Mouse (Mus musculus) neural tube, embryonic 13.5 days (tissue): Measurements from ENCODE around the gene Flt3. TPM values are rescaled to one million over a fixed set of nuclear protein-coding genes. Genes with fewer than 3 reads are reported as not detected.

ENCODE experiments used
- ATAC-seq: fragments of 200-750 bp; cut with Nextera tagmentation; 2 replicates; pipeline ENCODE4 v1.8.0; 2017; ENCODE audit warnings: low read depth, mild to moderate bottlenecking, moderate TSS enrichment, moderate library complexity
- H3K27ac ChIP-seq: fragments of 300-500 bp; sonication (generic); replicated peaks from 2 replicates; pipeline ENCODE4 v1.5.1; 2015; ENCODE audit warnings: moderate library complexity, mild to moderate bottlenecking, inconsistent platforms
- H3K27me3 ChIP-seq: fragments of 300-500 bp; sonication (generic); 2 replicates; pipeline ENCODE4 v1.6.1; 2015; ENCODE audit warnings: mild to moderate bottlenecking, inconsistent platforms
- H3K36me3 ChIP-seq: fragments of 300-500 bp; sonication (generic); 2 replicates; pipeline ENCODE4 v1.6.1; 2015; ENCODE audit warnings: mild to moderate bottlenecking, inconsistent platforms
- H3K4me1 ChIP-seq: fragments of 300-500 bp; sonication (generic); replicated peaks from 2 replicates; pipeline ENCODE4 v1.6.1; 2015; ENCODE audit warnings: inconsistent platforms
- H3K4me2 ChIP-seq: fragments of 300-500 bp; sonication (generic); 2 replicates; pipeline ENCODE4 v1.6.1; 2015; ENCODE audit warnings: inconsistent platforms, mild to moderate bottlenecking, moderate library complexity
- H3K4me3 ChIP-seq: fragments of 300-500 bp; sonication (generic); 2 replicates; pipeline ENCODE4 v1.5.1; 2015; ENCODE audit warnings: mild to moderate bottlenecking, inconsistent platforms
- H3K9ac ChIP-seq: fragments of 300-500 bp; sonication (generic); 2 replicates; pipeline ENCODE4 v1.6.1; 2015; ENCODE audit warnings: moderate library complexity, mild to moderate bottlenecking, inconsistent platforms
- H3K9me3 ChIP-seq: fragments of 300-500 bp; sonication (generic); 2 replicates; pipeline ENCODE4 v1.6.1; 2016; ENCODE audit warnings: inconsistent platforms
- WGBS: fragments of 180-500 bp; shearing (Covaris S2); methylation state at CpG from one replicate; pipeline ENCODE4 v1.1.7; 2015; 5-methylcytosine and 5-hydroxymethylcytosine counted together
- microRNA-seq: library from miRNA; unstranded; fragments of <30 nt; microRNA quantifications from one replicate; pipeline ENCODE4, GENCODE M21; 2016
- polyA plus RNA-seq: library from polyadenylated mRNA; unstranded; fragments of >200 nt; fragmentation: Nextera tagmentation; extraction: Ambion mirVana; gene quantifications from 2 replicates; pipeline ENCODE4 v1.2.1, GENCODE M21; 2015

Gene Flt3
- polyA plus RNA-seq, 1 experiment from 2014 or later, result 0.64 TPM

DNA sequence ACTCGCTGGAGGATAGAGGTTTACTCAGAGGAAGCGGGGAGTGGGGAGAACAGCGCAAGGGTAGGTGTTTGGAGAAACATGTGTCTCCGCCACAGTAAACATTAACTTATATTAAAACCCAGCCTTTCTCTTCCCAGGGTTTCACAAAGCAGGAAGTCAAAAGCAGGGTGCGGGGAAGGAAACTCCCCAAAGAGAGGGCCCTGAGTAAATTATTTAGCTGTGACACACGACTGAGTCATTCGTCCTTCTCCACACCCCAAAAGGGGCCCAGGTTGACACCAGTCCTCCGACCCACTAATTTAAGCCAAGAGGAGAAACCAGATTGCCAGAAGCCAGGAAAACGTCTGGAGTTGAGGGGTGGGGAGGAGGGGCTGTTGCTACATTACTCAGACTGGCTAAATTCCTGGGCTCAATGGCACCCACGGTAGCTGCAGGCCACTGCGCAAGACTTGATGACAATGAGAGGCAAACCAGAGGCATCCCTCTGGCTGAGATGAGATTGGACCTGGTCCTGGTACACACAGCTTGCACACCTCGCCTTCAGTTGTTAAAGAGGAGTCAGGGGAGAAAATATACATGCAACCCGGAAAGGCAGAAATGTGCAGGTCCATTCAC lies 107.7 kb downstream of the Flt3 start:
- no peaks in the 10 kb centered on the region for H3K4me1 ChIP-seq
- H3K27ac ChIP-seq, result no peak overlapping the region
- no peak overlapping the region for H3K4me3 ChIP-seq
- peaks cover 63% of the 10 kb centered on the region for H3K27me3 ChIP-seq
- no peak overlapping the region for H3K9ac ChIP-seq
- H3K36me3 ChIP-seq, result no peaks in the 10 kb centered on the region
- 49% methylated on average over 13 of the region's 13 CpGs for WGBS
- ATAC-seq, result no peak
- no peak overlapping the region for H3K4me2 ChIP-seq
- 0 out of 2 replicates have a peak, but pooled peaks cover 3% of the 10 kb centered on the region for H3K9me3 ChIP-seq

DNA sequence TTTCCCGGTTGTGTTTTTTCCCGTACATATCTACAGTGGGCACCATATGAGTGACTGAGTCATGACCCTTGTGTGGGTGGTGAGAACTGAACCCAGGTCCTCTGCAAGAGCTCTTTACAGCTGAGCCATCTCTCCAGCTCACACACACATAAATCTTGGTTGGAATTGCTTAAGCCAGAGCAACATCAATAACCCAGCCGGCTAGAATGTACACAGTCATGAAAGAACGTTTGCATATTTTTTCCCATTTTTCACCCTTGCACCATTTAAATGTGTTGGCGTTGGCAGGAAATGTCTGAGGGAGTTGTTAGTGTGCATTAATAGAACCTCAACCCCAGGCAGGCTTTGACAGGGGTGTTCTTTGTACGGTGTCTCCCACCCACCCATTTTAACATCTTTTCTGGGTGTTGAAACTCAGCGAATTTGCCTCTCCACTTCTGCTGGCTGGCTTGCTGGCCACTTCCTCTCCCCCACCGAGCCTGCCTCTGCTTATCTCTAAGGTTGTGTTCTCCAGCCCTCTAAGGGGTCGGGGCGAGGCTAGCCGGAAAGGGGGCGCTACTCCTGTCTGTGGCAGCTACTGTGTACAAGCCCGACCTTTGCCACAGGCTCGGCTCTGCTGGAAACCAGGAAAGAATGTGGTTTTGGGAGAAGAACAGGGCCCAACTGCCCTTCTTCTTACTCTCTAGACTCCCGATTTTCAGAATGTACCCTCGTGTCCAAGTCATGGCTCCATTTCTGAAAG lies 108.4 kb downstream of the Flt3 start:
- H3K27me3 ChIP-seq, result peaks cover 57% of the 10 kb centered on the region

DNA sequence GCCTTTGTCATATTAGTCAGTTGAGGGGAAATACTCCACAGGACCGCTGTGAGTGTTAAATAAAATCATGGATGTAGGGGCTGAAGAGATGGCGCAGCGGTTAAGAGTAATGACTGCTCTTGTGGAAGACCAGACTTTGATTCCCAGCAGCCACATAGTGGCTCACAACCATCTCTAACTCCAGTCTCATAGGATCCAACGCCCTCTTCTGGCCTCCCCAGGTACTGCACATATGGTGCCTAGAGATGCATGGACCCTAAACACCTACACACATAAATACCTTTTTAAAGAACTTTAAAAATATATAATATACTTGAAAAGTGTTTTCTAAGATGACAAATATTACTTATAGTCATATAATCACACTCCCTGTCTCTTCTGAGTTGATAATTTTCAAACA lies 115.9 kb downstream of the Flt3 start:
- H3K27me3 ChIP-seq, result peaks cover 39% of the 10 kb centered on the region
- H3K9me3 ChIP-seq, result no peaks in the 10 kb centered on the region
- no peak for ATAC-seq
- H3K36me3 ChIP-seq, result no peaks in the 10 kb centered on the region
- no peak overlapping the region for H3K4me3 ChIP-seq
- no peak overlapping the region for H3K9ac ChIP-seq
- no peaks in the 10 kb centered on the region for H3K4me1 ChIP-seq
- H3K4me2 ChIP-seq, result no peak overlapping the region
- 78% methylated on average over 4 of the region's 4 CpGs for WGBS
- no peak overlapping the region for H3K27ac ChIP-seq

More for the DNA sequence above, 108.4 kb downstream of the Flt3 start:
- H3K4me3 ChIP-seq, result no peak overlapping the region
- no peaks in the 10 kb centered on the region for H3K36me3 ChIP-seq
- no peak overlapping the region for H3K27ac ChIP-seq
- H3K4me2 ChIP-seq, result no peak overlapping the region
- 49% methylated on average over 16 of the region's 16 CpGs for WGBS
- no peak overlapping the region for H3K9ac ChIP-seq
- H3K9me3 ChIP-seq, result 0 out of 2 replicates have a peak, but pooled peaks cover 3% of the 10 kb centered on the region
- H3K4me1 ChIP-seq, result no peaks in the 10 kb centered on the region
- ATAC-seq, result no peak

Small RNA genes lying within 50 kb of the gene (microRNA-seq; reads per million reads assigned to microRNA genes)
- gene Mir7k, result not detected

Other genes starting within 250 kb of the Flt3 start
- 5.3 and 7.1 TPM in 2 replicates for gene Gsx1, start 211.8 kb downstream of the Flt3 start, polyA plus RNA-seq
- gene Pdx1, start 130.5 kb downstream of the Flt3 start, polyA plus RNA-seq, result not detected in 2 replicates
- gene Cdx2, start 93.2 kb downstream of the Flt3 start, polyA plus RNA-seq, result not detected in 2 replicates
- not detected in 2 replicates for gene Urad, start 78.0 kb downstream of the Flt3 start, polyA plus RNA-seq
- gene Pan3, start 29.7 kb upstream of the Flt3 start, polyA plus RNA-seq, result 63.1 and 69.1 TPM in 2 replicates